Mouse (Mus musculus): ENCODE data around the gene Olfr670.
"Not testable (repeated sequence)": the region's sequence is repeated elsewhere in the genome, so short reads cannot be mapped to it uniquely, and the experiment has no call there.

Olfr670 gene

GRCm38 (mm10) chr7:104962520-104962919 is at the start of gene Olfr670:
Olfr670 (minus strand) TSS chr7:104962620.
- no peak for DNase-seq (ENCODE audit: low spot score in 2 of 2)

DNA sequence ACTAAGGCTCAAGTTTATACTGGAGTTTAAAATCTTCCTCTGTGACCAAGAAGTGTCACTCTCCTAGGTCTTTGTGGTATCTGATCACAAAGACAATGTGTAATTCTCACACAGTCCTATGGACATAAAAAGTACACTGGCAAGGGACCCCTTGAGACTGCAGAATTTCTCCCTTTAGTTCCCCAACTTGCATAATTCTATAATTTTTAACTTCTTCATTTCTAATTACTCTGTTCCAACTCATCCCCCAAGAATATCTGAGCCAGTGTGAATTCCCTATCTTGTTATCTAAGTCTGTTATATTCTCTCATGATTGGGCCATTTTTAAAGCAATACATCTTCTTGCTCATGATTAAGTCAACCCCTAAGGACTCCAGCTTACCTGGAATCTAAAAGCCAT is 39.5 kb upstream of the Olfr670 start, which contains the start of gene Olfr672:
Gene Olfr672, minus strand, starts transcription at position 101 of the 400 bp plus-strand sequence.
- no peak for DNase-seq (ENCODE audit: low spot score in 2 of 2)

DNA sequence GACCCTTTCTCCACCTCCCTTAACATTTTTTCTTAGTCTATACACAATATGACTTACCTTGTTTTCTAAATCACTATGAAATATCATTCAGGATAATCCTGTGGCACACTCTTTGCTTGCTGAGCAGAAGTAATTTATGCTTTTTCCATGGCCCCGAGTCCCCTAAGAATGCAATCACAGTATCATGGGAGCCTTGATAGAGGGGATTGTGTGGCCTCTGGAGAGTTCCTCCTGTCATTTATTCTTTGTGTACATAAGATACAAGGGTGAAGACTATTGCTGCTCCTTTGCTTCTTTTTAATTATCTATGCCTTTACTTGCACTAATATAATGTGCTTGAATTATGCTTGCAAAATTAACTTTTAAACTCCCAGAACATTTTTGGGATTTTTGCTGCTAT is 16.6 kb upstream of the Olfr670 start, which contains the start of gene Olfr671:
Gene Olfr671, minus strand, starts transcription at position 101 of the 400 bp plus-strand sequence.
- DNase-seq (ENCODE audit: low spot score in 2 of 2): no peak

DNA sequence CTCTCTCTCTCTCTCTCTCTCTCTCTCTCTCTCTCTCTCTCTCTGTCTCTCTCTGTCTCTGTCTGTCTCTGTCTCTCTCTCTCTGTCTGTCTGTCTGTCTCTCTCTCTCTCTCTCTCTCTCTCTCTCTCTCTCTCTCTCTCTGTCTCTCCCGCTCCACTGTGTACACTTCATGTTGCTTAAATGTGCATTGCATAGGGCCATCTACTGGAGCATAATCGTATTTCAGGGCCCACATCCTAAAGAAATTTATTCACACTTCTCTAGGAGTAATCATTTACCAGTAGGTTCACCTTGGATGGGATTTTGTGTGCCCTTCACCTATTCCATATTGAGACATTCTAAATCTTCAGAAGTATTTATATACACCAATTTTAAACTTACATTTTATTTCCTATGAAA is 10.1 kb upstream of the Olfr670 start:
- not testable (repeated sequence) for DNase-seq (ENCODE audit: low spot score in 2 of 2)

- not testable (repeated sequence) for DNase-seq (ENCODE audit: low spot score in 2 of 2)
Measured at GRCm38 (mm10) chr7:104950234-104950633, 12.2 kb downstream of the Olfr670 start.

DNA sequence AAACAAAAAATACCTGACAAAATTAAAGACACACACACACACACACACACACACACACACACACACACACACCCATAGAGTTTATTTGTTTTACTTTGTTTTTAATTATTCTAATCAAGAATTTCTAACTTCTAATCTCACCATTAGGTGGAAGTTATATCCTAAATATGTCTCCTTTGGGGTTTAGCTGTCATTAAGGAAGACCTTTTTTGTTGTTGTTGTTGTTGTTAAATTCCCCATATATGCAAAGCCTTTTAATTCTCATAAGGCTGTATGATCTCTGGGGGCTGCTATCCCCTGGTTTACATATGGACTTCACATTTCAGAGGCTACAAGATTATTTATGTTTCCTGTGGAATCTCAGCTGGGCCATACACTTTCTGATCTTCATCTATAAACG is 28.5 kb downstream of the Olfr670 start, which contains the start of gene Olfr669:
Gene Olfr669, plus strand, starts transcription at position 301 of the 400 bp plus-strand sequence.
- DNase-seq (ENCODE audit: low spot score in 2 of 2): no peak

GRCm38 (mm10) chr7:104927957-104928356 is 34.5 kb downstream of the Olfr670 start, which contains the start of gene Olfr668:
Olfr668 (minus strand) TSS chr7:104928057.
- DNase-seq (ENCODE audit: low spot score in 2 of 2): no peak

DNA sequence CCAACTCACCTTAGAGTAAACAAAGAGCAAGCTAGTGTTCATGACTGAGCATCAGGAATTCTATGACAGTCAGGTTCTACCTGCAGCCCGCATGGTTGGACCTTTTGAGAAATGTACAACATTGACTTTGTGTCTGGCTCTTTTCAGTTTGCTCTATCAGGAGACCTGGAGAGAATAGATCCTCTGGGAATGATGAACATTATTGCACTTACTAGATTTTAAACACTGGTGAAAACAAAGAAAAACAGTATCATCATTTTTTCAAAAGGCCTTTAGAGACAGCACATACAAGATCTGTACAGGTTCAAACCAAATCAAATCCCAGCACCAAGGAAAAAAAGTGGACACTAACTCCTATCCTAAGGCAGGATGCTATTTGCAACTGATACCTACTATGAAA is 41.0 kb downstream of the Olfr670 start, which contains the start of gene Olfr667:
Gene Olfr667, minus strand, starts transcription at position 101 of the 400 bp plus-strand sequence.
- no peak for DNase-seq (ENCODE audit: low spot score in 2 of 2)

Measured in cerebellum, postnatal 4 days (tissue).